Mouse (Mus musculus): ENCODE measurements around the gene Ston2.

The Ston2 gene

DNA sequence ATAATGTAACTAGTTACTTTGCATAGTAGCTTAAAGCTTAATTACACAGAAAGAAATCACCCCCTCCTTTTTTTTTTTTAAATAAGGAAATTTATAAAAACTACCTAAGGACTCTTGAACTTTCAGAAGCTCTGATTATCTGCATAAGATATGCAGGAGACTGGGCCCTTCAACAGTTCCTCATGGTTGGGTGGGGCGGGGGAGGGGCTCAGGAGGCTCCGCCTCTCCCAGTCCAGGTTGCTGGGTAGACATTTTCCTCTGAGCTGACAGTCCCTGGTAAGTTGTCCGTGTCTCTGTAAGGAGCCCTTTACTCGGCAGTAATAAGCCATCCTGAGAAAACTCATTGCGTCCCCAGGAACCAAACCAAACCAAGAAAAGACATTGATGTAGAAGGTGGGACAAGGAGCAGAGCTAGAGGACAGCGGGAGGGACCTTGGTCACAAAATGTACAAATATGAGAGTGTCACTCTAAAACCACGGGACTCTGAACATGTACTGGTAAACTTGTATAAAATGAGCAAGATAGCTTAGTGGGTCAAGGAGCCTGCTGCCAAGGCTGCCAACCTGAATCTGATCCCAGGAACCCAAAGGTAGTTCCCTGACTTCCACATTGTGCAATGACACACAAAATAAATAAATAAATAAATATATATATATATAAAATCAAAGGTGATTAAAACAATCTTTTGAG is 88.6 kb downstream of the Ston2 start:
- DNase-seq (ENCODE audit: low spot score) = no peak

DNA sequence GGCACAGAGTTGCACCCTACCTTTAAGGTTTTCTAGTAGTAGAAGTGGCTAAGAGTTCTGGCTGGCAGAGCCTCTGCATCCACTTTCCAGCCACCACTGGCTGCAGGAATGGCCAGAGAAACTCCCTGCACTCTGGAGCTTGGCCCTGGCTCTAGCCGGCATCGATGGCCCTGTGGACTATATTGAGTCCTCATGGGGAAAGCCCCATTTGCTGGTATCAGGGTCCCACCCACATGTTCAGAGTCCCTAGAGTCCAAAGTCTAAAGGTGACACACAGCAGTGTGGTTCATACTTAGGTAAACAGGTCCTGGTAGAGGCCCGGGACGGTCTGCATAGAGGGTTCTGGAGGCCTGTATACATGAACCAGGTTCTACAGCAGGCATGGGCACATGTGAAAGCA is 92.0 kb downstream of the Ston2 start:
- DNase-seq (ENCODE audit: low spot score) = no peak

DNA sequence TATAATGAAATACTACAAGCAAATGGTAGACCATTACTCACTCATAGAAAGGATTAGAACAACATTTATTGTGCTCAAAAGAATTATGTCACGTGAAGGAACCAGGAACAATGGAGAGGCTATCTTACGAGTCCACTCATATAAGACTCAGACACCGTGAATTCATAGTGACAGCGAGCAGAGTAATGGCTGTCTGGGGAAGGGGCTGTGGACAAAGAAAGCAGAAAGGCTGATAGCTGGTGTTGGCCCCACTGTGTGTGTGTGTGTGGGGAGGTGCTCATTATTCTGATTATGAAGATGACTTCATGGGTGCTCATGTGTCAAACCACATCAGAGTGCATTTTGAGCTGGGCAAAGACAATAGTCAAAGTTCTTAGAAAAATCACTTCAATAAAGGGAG is 92.4 kb downstream of the Ston2 start:
- DNase-seq (ENCODE audit: low spot score) = no peak

DNA sequence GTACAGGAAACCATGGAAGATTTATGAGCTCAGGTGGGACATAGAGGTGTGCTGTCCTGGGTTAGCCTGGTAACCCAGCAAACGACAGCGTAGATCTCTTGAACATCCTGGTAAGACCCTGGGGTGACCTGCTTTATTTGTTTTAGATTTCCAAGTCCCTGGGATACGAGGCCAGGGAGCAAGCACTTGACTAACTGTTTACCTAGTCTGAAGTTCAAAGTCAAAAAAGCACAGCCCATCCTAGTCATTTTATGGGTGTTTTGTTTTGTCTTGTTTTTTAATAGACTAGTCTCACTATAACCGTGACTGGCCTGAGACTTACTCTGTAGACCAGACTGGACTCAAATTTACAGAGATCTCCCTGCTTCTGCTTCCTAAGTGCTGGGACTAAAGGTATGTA is 93.4 kb downstream of the Ston2 start:
- DNase-seq (ENCODE audit: low spot score) = no peak

DNA sequence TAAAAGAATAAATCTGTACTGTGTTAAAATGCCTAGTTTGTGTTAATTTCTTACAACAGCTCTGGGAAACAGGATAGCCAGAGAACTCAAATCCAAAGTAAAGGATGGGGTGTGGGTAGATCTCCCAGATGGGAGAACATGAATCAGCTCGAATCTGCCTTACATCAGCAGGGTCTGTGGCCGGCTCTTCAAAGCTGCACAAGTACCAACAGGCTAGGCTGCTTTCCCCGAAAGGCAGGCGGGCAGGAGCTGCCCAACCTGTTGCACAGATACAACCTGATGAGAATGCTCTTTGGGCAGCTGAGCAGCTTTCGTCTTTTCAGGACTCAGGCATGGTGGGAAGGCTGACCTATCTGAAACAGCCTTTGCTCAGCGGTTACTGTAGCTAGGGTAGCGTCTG is 94.6 kb downstream of the Ston2 start:
- no peak for DNase-seq (ENCODE audit: low spot score)

DNA sequence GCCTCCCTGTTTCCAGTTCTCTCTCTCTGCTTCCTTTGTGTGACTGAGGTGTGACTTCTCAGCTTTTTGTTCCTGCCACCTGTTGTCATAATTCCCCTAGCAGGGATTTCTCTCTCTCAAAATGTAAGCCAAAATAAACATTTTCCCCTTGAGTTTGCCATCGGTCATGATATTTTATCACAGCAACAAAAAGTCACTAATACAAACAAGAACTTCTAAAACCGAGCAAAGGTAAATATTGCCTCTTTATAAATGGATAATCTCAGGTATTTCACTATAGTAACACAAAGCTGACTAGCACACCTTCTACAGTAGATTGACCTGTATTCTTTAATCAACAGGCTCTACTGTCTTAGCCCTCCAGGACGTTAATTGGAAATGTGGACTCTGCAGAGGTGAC is 95.2 kb downstream of the Ston2 start:
- DNase-seq (ENCODE audit: low spot score) = no peak

DNA sequence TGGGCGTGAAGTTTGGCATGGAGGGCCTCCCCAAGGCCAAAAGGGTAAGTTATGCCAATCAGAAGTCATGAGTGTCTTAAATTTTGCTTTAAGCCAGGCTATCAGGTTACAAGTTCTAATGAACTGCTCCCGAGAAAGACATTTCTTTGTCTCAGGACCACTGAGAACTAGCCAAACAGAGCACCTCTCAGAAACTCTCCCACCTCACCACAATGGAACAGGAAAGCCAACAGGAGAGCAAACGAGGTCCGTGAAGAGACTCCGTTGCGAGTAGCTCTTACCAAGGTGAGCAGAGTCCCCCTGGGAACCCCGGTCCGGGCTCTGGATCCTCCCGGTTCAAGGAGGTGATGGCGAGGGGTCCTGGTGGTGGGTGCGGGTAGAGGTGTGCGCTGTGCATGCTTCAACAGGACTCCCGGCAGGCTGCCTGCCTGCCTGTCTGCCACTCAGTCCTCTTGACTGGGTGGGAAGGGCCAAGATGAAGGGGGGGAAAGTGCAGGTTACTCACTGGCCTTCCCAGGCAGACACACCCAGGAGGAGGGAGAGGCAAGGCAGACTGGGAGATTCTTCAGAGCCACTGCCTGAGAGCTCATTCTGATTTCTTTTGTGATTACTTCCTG is 102.4 kb downstream of the Ston2 start:
- DNase-seq (ENCODE audit: low spot score) = peak; percentile 59

DNA sequence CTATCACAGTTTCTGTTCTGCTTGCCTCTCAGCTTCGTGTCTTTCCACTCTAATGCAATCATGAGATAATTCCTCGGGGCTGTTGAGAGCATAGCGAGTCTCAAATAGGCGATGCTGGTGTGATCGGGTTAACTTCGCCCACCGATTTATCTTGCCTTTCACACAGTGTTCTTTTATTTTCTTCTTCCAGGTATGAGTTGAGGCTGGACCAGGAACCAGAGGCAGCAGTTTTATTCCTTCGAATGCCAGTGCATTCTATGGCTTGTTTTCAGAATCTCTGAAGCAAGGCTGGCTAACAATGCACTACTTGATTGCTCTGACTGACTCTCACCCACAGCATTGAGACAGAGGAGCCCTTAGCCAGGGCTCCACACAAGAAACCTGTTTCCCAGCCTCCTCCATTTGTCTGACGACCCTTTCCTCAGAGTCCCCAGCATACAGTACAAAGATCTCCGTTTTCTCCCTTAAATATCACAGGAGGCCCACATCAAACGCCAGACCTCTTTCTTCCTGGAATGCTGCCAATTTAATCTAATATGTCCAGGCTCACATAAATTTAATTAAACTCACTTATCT is 103.3 kb downstream of the Ston2 start:
- peak; percentile 19 for DNase-seq (ENCODE audit: low spot score)

DNA sequence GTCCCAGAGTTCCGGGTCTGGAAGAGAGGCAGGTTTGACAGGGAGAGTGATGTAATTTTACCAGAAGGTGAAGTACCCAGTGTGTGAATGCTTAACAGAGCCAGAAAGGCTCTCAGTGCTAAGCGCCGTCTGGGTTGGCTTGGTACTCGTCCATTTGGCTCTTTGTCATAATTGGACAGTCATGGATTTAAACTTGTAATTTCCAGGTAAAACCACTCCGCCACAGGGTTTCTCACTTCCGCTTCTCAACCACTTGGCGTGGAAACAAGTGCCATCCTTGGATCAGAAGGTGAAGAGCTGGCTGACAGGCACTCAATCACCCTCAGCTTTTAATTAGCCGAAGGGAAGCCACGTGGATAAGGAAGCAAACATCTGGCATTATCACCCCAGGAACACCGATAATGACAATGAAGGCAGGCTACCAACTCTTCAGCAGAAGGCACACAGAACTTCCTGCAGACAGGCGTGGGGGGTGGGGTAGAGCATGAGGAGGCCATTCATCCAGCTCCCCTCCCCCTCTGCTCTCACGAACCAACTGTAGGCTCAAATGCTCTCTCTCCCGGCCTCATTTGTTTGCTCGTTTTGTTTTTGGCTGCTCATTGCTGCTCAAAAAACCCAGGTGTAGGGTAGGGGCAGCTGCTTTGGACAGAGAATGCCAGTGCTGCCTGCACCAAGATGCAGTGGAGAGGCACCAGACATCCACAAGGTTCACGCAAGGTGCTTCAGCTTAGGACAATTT is 103.9 kb downstream of the Ston2 start:
- DNase-seq (ENCODE audit: low spot score) = peak; percentile 81

DNA sequence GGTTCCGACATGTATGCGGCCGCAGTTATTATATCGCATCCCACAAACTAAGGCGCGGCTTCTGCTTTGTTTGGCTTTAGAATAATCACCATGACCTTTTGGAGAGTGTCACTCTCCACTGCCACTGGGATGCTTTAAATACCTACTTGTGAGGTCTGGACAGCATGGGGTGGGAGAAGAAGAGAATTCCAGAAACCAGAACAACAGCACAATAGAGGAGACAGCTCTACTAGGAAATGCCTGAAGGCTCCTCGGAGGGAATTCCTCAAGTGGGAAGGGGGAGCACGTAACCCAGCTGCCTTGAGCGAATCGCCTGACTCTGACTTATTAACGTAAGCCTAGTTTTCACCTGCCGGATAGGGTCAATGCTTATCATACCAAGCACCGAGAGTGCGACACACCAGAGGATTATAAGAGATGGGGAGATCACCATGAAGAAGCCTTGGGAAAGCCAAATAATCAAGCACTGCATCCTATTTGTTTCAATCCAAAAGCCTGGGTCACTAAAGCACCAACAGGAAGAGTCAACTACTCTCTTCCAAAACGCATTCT is 104.6 kb downstream of the Ston2 start:
- DNase-seq (ENCODE audit: low spot score) = peak; percentile 38

DNA sequence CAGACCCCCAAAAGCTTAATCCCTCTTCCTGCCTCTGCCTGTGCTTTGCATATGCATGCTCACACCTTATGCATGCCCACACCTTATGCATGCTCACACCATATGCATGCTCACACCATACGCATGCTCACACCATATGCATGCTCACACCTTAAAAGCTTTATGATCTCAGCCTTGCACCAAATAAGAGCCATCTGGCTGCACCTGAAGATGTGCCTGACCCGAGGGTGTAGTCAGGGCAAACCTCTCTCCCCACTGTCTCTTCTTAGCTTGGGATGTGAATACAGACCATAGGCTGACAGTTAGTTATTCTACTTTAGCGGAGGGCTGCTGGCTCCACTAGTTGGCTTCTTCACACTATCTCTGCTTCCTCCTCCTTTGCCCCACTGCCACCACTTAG is 105.1 kb downstream of the Ston2 start:
- DNase-seq (ENCODE audit: low spot score) = no peak

DNA sequence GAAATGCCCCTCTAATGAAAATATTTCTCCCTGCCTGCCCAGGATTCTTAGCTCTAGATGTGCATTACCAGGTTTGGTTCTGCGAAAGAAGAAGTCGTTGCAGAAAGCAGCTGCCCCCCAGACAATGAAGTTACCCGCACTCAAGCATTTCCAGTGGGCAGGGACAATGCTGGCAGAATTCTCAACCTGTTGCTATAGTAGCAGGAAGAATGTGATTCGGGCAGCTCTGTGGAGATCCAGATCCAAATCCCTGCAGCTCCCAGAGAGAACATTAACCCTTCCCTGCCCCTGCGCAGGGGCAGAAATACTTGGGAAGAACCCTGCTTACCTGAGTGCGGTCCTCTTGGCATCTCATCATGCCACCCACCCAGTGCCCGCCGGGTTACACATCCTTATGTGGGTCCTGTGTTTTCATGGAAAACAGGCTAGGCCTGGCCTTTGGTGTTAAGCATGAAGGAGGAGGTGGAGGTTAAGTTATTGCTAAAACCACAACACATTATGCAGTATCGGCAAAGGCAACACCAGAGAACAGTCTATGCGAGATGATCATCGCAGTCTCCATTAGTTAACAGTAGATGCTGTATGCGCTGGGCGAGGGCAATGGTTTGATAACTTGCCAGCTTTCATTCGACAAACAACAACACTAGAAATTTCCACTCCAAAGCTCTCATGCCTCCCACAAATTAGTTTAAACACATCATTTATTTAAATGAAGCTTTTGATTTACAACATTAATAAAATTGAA is 108.7 kb downstream of the Ston2 start:
- DNase-seq (ENCODE audit: low spot score) = peak; percentile 79

DNA sequence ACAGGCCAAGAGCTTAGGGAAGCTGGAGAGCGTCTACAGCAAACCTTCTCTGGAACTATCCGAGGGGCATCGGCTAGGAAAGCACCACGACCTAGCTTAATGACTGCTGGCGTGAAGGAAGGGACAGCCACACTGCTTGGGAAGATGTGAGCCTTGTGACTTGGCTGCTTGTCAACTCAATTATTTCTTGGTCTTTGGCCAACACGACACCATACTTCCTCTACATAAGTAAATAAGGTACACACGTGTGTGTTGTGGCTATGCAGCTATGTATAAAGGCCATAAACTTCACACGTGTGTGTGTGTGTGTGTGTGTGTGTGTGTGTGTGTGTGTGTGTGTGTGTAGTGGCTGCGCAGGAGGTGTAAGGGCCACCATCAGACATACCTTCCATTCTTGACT is 112.2 kb downstream of the Ston2 start:
- no peak for DNase-seq (ENCODE audit: low spot score)

DNA sequence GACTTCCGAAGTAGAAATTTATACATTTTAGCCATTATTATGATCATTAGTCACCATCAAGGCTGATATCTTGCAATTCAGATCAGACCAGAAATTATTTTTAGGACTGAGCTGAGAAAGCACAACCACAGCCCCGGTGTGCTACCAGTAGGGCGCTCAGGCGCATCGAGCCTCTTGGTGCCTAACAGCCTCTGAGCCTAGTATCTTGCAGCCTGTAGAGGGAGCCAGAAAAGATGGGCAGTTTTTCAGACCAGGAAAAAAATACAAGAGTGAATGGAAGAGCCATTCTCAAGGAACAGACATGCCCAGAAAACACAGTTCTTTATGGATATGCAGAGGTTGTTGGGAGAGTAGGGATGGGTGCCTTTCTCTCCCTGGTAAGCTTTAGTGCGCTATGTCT is 115.0 kb downstream of the Ston2 start:
- DNase-seq (ENCODE audit: low spot score) = no peak

DNA sequence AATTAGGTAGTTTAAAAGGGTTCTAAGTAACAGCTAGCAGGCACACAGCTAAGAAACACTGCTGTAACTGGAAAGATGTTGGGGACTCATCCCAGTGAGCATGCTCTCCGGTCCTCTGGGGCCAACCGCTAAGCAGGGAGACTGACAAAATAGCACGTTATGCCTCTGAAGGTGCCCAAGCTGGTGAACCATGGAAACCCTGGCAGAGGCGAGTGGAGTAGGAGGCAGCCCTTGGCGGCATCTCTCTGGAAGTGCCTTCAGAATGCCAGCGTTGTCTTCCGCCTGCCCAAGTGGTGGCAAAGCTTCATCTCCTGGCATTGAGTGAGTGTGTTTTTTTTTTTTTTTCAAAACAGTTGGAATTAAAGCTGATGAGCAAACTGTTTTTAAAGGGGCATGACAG is 115.7 kb downstream of the Ston2 start:
- no peak for DNase-seq (ENCODE audit: low spot score)

DNA sequence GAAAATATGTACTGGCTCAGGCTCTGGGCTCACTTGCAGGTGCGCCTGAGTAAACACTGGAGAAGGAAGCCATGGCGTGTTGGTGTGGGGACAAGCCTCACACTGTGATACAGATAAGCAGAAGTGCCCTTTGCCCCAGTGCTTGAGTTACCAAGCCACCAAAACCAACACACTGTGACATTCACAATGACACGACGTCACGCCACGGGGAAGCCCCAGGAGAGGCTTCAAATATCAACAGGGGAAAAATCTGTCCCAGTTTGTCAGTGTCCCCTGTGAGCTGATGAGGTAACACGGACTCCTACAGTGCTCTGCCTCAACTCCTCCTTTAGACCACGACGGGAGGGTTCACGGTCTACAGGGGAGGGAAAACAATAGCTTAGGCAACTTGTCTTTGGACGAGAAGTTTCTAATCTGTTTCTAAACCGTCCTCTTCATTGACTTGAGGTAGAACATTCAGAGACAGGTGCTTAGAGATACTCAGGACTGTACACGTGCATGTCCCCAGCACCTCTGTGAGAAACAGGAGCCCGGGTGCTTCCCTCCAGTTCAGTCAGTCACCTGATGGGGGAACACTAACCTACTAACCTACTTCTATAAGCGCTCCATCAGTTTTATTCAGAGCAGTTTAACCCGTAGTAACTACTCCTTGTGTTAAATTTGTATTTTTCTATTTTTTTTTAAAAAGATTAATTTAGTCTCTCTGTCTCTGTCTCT is 119.5 kb downstream of the Ston2 start:
- DNase-seq (ENCODE audit: low spot score) = no peak

DNA sequence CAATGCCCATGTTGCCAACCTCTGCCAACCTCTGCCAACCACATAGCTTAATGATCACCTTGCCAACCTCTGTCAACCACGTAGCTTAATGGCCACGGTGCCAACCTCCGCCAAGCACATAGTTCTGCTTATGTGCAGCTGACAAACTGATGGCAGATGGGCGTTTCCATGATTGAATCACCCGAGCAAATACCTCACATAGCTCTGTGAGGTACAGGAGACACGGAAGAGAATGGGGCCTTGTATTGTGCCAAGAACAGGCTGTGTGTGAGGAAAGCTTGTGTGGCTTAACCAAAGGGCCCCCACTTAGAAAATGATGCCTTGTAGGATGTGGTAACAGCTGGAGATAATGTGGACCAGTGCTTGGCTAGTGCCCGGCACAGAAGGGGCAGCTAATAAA is 120.4 kb downstream of the Ston2 start:
- no peak for DNase-seq (ENCODE audit: low spot score)

DNA sequence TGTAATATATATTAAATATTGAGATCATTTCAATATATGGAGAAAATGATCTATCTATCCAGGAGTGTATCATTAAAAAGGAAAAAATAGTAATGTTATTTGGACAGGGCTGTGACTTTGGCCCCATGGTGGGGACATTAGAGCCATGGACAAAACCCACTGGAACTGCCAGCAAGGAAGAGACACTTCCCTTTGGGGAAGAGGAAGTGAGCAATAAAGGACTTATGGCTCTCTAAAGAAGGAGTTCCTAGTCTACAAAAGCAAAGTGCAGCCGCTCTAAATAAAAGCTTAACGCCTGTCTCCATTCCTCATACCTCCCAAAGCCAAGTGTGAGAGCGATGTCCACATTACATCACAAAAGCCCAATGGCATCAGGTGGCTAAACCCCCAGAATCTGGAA is 121.6 kb downstream of the Ston2 start:
- DNase-seq (ENCODE audit: low spot score) = no peak

DNA sequence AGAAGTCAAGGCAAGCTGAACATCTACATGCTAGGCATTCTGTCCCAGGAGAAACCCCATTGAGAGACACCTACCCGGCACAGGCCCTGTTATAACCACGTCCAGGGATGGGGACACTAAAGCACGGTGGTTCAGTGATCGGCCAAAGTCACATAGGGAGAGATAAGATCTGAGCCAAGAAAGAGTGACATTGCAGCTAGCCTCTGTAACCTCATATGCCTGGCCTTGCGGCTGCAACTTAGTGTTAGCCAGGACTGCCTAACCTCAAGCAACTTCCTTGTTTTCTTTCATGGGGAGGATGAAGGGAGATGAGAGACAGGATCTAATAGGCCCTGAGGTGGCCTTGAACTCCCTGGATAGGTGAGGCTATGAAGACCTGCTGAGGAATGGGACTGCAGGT is 122.8 kb downstream of the Ston2 start:
- no peak for DNase-seq (ENCODE audit: low spot score)

DNA sequence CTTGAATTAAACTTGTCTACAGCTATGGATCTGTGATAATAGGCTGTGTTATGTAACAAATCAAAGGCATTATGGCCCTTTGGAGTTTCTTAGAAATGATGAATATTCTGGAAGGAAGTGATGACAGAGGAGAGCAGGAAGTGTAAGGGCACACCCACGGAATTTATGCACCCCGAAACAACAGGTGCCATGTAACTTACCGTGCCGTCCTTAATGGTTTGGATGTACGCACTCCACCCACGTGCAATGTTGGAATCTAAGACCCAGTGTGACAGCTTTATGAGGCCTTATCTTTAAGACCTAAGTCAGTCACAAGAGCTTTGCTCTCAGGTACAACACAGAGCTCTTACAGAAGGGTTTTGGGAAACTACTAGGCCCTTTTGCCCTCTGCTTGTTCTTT is 124.9 kb downstream of the Ston2 start:
- no peak for DNase-seq (ENCODE audit: low spot score)

DNA sequence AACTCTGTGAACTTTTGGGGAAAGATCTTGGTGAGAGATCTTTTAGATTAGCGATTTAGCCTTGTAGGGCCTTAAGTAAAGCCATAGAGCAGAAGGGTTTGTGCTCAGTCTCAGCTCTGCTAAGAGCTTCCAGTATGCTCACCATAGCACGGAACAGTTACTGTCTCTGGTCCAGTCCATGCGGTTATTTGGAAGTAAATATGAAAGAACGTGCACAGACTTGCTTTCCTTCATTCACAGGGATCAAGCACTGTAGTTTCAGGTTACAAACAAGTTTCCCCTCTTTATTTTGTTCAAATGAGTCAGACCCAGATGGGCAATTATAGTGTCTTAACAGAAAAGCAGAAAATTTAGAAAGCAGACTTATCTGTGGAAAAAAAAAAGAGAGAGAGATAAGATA is 125.3 kb downstream of the Ston2 start:
- no peak for DNase-seq (ENCODE audit: low spot score)

Measured in embryo, embryonic 10.5 days (tissue).